Mouse (Mus musculus) layer of hippocampus, adult 9-10 months (tissue): Measurements from ENCODE around the gene Cdc34.

ENCODE experiments used
- DNase-seq: peaks from one replicate; pipeline ENCODE4 v3.0.0; 2022; ENCODE audit warnings: low spot score

The Cdc34 gene

DNA sequence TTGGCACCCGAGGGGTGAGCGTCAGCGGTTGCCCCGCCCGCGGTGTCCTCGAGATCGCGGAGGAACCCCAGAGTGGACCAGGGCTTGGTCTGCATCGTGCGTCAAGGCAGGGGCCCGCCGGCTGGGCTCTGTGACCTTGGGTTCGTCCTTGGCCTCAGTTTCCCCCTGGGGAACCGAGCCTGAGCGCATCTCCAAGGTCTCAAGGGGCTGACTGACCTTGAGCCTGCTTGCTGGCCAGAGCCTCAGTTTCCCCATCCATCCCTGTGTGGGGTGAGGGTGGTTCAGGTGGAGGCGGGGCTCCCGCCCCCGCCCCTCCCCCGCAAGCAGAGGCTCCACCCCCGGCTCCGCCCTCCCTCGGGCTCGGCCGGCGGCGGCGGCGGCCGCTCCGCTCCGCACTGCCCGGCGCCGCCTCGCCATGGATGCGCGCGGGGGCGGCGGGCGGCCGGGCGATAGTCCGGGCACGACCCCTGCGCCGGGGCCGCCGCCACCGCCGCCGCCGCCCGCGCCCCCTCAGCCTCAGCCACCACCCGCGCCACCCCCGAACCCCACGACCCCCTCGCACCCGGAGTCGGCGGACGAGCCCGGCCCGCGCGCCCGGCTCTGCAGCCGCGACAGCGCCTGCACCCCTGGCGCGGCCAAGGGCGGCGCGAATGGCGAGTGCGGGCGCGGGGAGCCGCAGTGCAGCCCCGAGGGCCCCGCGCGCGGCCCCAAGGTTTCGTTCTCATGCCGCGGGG is 34.4 kb downstream of the Cdc34 start, which contains the start of gene Hcn2:
Gene Hcn2 (plus strand): TSS at position 381 of the 734 bp plus-strand sequence.
- no peak for DNase-seq

DNA sequence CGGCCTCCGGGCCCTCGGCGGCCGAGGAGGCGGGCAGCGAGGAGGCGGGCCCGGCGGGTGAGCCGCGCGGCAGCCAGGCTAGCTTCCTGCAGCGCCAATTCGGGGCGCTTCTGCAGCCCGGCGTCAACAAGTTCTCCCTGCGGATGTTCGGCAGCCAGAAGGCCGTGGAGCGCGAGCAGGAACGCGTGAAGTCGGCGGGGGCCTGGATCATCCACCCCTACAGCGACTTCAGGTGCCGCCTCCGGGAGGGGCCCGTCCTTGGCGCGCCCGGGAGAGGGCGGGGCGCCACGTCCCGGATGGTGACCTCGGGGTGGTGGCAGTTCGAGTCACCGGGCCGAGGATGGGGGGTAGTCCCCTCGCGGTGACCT is 35.0 kb downstream of the Cdc34 start:
- DNase-seq: no peak

DNA sequence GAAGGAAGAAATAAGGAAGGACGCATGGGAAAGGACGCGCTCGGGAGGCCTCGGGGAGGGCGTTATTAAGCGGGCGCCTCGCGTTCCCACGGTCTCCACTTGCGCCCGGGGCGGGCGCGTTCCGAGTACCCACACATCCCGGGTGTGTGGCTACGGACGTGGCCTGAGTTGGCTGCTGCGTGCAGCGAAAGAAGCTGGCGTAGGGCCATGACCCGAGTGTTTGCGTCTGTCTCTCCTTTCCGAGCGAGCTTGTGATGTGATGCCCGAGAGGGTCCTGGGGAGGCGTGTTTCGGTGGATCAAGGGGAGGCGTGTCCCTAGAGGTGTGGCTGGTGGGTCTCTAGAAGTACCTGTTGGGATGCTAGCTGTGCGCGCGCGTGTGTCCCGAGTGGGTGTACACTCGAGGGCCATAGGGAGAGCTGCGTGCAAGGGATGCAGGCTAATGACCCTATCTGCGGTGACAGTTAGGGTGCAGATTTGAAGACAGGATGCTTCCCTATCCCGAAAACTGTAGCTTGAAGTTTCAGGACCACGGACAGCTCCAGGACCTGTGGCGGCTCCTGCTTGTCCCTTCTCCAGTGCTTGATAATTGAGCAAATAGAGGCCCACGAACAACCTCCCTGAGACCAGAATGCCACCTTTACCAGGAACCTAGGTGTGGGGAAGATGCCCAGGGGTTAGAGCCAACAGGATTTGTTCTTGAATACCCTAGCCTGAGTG is 35.8 kb downstream of the Cdc34 start:
- DNase-seq: no peak

- DNase-seq: no peak
These were observed 39.1 kb downstream of the Cdc34 start for GRCm38 (mm10) chr10:79721089-79721488.

DNA sequence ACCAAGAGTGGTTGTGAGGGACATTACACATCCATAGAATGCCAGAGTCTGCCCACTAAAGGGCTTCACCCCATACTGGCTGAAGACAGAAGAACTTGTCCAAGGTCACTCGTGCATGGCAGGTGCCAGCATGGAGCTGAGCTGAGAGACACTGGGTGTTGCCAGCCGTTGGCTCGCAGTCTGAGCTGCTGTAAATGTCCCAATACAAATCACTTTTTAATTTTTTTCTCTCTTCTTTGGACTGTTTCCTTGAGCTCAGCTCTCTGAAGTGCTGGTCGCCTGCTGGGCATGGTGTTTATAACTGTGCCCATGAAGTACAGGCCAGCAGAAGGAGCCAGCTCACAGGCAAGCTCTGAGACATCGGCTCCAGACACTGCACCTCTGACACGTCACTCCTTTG is 41.1 kb downstream of the Cdc34 start:
- no peak for DNase-seq

- no peak for DNase-seq
These were observed 41.7 kb downstream of the Cdc34 start for GRCm38 (mm10) chr10:79723692-79724091.

GRCm38 (mm10) chr10:79726090-79726489 is 44.1 kb downstream of the Cdc34 start:
- no peak for DNase-seq

GRCm38 (mm10) chr10:79728323-79729249 is 46.6 kb downstream of the Cdc34 start:
- DNase-seq: no peak

GRCm38 (mm10) chr10:79729357-79729965 is 47.5 kb downstream of the Cdc34 start:
- no peak for DNase-seq

GRCm38 (mm10) chr10:79732500-79732899 is 50.5 kb downstream of the Cdc34 start:
- no peak for DNase-seq

DNA sequence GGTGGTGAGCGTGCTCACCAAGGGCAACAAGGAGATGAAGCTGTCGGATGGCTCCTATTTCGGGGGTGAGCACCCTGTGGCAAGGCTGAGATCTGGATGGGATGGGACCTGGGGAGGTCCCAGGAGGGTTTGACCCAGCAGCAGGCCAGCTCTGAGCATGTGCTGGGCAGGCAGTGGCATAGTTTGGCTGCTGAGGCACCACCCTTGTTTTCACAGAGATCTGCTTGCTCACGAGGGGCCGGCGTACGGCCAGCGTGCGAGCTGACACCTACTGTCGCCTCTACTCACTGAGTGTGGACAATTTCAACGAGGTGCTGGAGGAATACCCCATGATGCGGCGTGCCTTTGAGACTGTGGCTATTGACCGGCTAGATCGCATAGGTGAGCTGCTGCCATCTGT is 51.9 kb downstream of the Cdc34 start:
- no peak for DNase-seq

DNA sequence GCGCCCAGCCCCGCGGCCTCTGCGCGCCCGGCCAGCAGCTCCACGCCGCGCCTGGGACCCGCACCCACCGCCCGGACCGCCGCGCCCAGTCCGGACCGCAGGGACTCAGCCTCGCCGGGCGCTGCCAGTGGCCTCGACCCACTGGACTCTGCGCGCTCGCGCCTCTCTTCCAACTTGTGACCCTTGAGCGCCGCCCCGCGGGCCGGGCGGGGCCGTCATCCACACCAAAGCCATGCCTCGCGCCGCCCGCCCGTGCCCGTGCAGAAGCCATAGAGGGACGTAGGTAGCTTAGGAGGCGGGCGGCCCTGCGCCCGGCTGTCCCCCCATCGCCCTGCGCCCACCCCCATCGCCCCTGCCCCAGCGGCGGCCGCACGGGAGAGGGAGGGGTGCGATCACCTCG is 53.4 kb downstream of the Cdc34 start:
- no peak for DNase-seq

- DNase-seq: no peak
These were observed 54.7 kb downstream of the Cdc34 start for GRCm38 (mm10) chr10:79736706-79737105.
